Mouse (Mus musculus) adrenal gland, adult 2 months (tissue): Measurements from ENCODE around the gene Spryd3. TPM values are rescaled to one million over a fixed set of nuclear protein-coding genes. Genes with fewer than 3 reads are reported as not detected.

ENCODE experiments used
- DNase-seq: peaks from one replicate; pipeline ENCODE4 v3.0.0; 2021
- polyA plus RNA-seq: library from polyadenylated mRNA; depleted of rRNA; stranded (reverse); fragments of >200 nt; gene quantifications from 2 replicates; pipeline ENCODE4 v1.2.3, GENCODE M21; 2012; rRNA removed
- total RNA-seq, 2 experiments: library from RNA; stranded (reverse); gene quantifications; 2 replicates each; pipeline ENCODE4 v1.2.3; 2021

Gene Spryd3
- total and polyA plus RNA-seq, 3 experiments = 27.4 to 48.9 (median 48.4) TPM

DNA sequence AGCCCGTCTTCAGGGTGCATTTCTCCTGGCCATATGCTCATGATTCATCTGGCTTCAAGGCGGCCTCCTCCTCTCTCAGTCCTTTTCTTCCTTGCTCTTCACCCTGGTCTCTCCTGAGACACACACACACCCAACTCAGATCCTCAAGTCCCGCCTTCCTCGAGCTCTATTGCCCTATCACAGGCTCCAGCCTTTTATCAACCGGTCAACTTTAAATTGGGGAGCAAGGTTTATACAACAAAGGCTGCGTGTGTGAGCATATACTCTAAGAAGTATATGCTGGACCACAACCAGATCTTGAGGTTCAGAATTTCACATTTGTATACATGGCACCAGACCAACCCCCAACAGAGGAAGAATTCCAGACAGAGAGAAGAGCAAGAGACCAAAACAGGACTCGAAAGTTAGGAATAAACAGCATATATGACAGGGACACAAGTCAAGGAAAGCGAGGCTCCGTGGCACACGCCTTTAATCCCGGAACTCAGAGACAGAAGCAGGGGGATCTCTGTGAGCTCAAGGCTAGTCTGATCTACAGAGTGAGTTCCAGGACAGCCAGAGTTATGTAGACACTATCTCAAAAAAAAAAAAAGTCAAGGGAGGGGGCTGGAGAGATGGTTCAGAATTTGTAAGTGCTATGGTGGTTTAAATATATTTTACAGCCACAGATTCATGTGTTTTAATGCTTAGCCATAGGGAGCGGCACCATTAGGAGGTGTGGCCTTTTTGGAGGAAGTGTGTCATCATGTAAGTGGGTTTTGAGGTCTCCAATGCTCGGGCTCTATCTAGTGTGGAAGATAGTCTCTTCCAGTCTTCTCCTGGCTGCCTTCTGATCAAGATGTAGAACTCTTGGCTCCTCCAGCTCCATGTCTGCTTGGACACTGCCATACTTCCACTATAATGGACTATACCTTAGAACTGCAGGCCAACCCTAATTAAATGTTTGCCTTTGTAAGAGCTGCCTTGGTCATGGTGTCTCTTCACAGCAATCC, 65.3 kb downstream of the Spryd3 start:
- no peak for DNase-seq

Other genes starting within 250 kb of the Spryd3 start
- not detected for gene Krt76, start 243.3 kb downstream of the Spryd3 start, total RNA-seq
- gene Krt76, start 243.3 kb downstream of the Spryd3 start, polyA plus RNA-seq = not detected in 2 replicates
- not detected for gene Krt4, start 211.5 kb downstream of the Spryd3 start, total RNA-seq
- gene Krt4, start 211.5 kb downstream of the Spryd3 start, polyA plus RNA-seq = 0.08 and 0.33 TPM in 2 replicates
- 1 to 10 TPM; 1.1 to 2.3 TPM for gene Krt79, start 195.9 kb downstream of the Spryd3 start, total RNA-seq
- 0.26 and 1.8 TPM in 2 replicates for gene Krt79, start 195.9 kb downstream of the Spryd3 start, polyA plus RNA-seq
- gene Krt78, start 181.9 kb downstream of the Spryd3 start, total RNA-seq = not detected
- not detected in 2 replicates for gene Krt78, start 181.9 kb downstream of the Spryd3 start, polyA plus RNA-seq
- gene Krt8, start 131.8 kb downstream of the Spryd3 start, total RNA-seq = 1 to 10 TPM; 1.7 TPM
- gene Krt8, start 131.8 kb downstream of the Spryd3 start, polyA plus RNA-seq = 0.62 and 1.1 TPM in 2 replicates
- gene Krt18, start 108.1 kb downstream of the Spryd3 start, total RNA-seq = 1 to 10 TPM; 1.6 to 2.5 TPM
- 0.61 and 1.1 TPM in 2 replicates for gene Krt18, start 108.1 kb downstream of the Spryd3 start, polyA plus RNA-seq
- gene Eif4b, start 62.5 kb downstream of the Spryd3 start, total RNA-seq = 100 to 1,000 TPM; 230 to 238 TPM
- gene Eif4b, start 62.5 kb downstream of the Spryd3 start, polyA plus RNA-seq = 28.8 and 43.7 TPM in 2 replicates
- 10 to 100 TPM; 75.2 to 91.8 TPM for gene Tns2, start 35.8 kb downstream of the Spryd3 start, total RNA-seq
- gene Tns2, start 35.8 kb downstream of the Spryd3 start, polyA plus RNA-seq = 101 and 107 TPM in 2 replicates
- gene Igfbp6, start 8.1 kb upstream of the Spryd3 start, total RNA-seq = 10 to 100 TPM; 37.7 to 71.0 TPM
- 65.0 and 78.9 TPM in 2 replicates for gene Igfbp6, start 8.1 kb upstream of the Spryd3 start, polyA plus RNA-seq
- gene Soat2, start 14.3 kb upstream of the Spryd3 start, total RNA-seq = under 1 TPM; 0.35 to 0.49 TPM
- gene Soat2, start 14.3 kb upstream of the Spryd3 start, polyA plus RNA-seq = 0.88 and 0.92 TPM in 2 replicates
- gene Zfp740, start 67.0 kb upstream of the Spryd3 start, total RNA-seq = 10 to 100 TPM; 48.6 to 60.7 TPM
- gene Zfp740, start 67.0 kb upstream of the Spryd3 start, polyA plus RNA-seq = 13.9 and 14.4 TPM in 2 replicates
- gene Csad, start 68.5 kb upstream of the Spryd3 start, total RNA-seq = 100 to 1,000 TPM in 1 of 2 experiments, 10 to 100 TPM in 1; 71.2 to 106 TPM
- 128 and 216 TPM in 2 replicates for gene Csad, start 68.5 kb upstream of the Spryd3 start, polyA plus RNA-seq
- 1 to 10 TPM; 2.0 to 4.7 TPM for gene Itgb7, start 95.7 kb upstream of the Spryd3 start, total RNA-seq
- 2.3 and 2.4 TPM in 2 replicates for gene Itgb7, start 95.7 kb upstream of the Spryd3 start, polyA plus RNA-seq
- gene Rarg, start 121.3 kb upstream of the Spryd3 start, total RNA-seq = 10 to 100 TPM; 21.0 to 35.8 TPM
- gene Rarg, start 121.3 kb upstream of the Spryd3 start, polyA plus RNA-seq = 29.9 and 32.4 TPM in 2 replicates
- gene Gm9918, start 134.3 kb upstream of the Spryd3 start, total RNA-seq = not detected
- 0.47 and 0.87 TPM in 2 replicates for gene Gm9918, start 134.3 kb upstream of the Spryd3 start, polyA plus RNA-seq
- 10 to 100 TPM; 38.2 to 46.3 TPM for gene Mfsd5, start 143.2 kb upstream of the Spryd3 start, total RNA-seq
- 99.6 and 108 TPM in 2 replicates for gene Mfsd5, start 143.2 kb upstream of the Spryd3 start, polyA plus RNA-seq
- gene Espl1, start 160.0 kb upstream of the Spryd3 start, total RNA-seq = 1 to 10 TPM in 1 of 2 experiments, under 1 TPM in 1; 0.86 to 2.5 TPM
- gene Espl1, start 160.0 kb upstream of the Spryd3 start, polyA plus RNA-seq = 1.8 and 2.2 TPM in 2 replicates
- gene Pfdn5, start 189.9 kb upstream of the Spryd3 start, total RNA-seq = 100 to 1,000 TPM; 416 to 441 TPM
- 19.1 and 19.8 TPM in 2 replicates for gene Pfdn5, start 189.9 kb upstream of the Spryd3 start, polyA plus RNA-seq
- 10 to 100 TPM; 54.1 to 60.3 TPM for gene Myg1, start 195.5 kb upstream of the Spryd3 start, total RNA-seq
- 73.3 and 77.5 TPM in 2 replicates for gene Myg1, start 195.5 kb upstream of the Spryd3 start, polyA plus RNA-seq
- gene Aaas, start 214.5 kb upstream of the Spryd3 start, total RNA-seq = 10 to 100 TPM; 16.8 to 18.1 TPM
- 44.9 and 46.6 TPM in 2 replicates for gene Aaas, start 214.5 kb upstream of the Spryd3 start, polyA plus RNA-seq
- under 1 TPM; 0.09 to 0.14 TPM for gene Sp7, start 230.9 kb upstream of the Spryd3 start, total RNA-seq
- 0.50 and 0.55 TPM in 2 replicates for gene Sp7, start 230.9 kb upstream of the Spryd3 start, polyA plus RNA-seq